Mouse (Mus musculus) monocyte, adult 5-6 weeks (primary cell): ENCODE results near the gene Ssr1. TPM values are rescaled to one million over a fixed set of nuclear protein-coding genes. Genes with fewer than 3 reads are reported as not detected.

Experiments used
- ATAC-seq: fragments of 153-309, 156-312 bp; replicated peaks from 2 replicates; pipeline ENCODE4 v1.8.0; 2017; ENCODE audit warnings: mild to moderate bottlenecking; ENCODE audit not compliant: low TSS enrichment, insufficient number of reproducible peaks, severe bottlenecking, poor library complexity, low FRiP score
- total RNA-seq: library from RNA; stranded (forward); fragments of 200-1000, 200-491, 200-594 nt; gene quantifications from 3 replicates; pipeline ENCODE4 v1.2.3, GENCODE M21; 2017

The Ssr1 gene
- total RNA-seq, result 66.0 to 74.1 TPM (median 72.0 TPM) in 3 replicates

DNA sequence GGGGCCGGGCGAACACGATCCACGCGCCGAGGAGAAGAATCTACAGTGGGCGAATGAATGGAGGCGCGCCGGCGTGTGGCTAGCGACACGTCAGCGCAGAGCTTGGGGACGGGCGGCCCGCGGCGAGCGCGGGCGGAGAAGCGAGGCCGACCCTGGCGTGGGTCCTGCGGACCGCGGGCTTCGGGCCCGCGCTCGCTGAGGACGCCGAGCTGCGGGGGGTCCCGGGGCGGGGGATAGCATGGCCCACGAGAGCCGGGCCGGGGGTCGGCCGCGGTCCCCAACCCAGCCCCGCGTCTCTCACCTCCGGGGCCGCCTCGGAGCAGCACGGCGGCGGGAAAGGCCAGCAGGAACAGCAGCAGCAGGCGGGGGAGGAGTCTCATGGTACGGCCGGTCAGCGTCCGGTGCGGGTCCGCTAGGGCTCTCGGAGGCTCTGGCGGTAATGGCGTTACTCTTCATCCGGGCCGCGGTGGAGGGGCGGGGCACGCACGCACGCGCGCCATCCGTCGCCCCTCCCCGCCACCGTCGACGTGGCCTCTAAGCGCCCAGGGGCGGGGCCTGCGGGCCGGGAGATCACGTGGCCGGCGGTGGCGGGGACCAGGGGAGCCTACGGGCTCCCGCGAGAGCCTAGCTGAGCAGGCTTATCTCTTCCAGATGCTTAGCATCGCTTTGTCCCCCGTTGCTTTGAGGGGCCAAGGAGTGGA, at the start of gene Ssr1:
Gene Ssr1 (minus strand): TSS at position 514 of the 701 bp plus-strand sequence.
- peak; percentile 91 for ATAC-seq

DNA sequence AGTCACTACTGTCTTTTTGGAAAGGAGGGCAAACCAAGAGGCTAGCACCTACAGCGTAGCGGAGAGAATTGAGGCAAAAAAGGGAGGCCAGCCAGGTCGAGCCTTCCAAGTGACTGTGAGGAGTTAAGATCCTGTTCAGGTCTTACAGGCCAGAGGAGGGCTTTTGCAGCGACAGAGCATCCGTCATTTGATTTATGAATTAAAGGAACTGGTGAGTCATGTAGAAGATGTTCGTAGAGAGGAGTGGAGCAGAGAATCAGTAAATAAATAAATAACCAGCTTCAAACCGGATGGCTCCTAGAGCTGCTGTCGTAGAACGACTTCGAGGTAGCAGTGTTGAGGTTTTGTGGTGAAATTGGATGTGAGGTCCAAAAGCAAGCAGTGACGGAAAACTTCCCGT, 43.8 kb upstream of the Ssr1 start:
- ATAC-seq, result no peak

- ATAC-seq, result peak; percentile 97
Measured at GRCm38 (mm10) chr13:38037044-38037687, 43.1 kb upstream of the Ssr1 start, which contains the start of gene Cage1. TSS of gene Cage1 (minus strand) at chr13:38037069.

GRCm38 (mm10) chr13:38036343-38037043, 42.5 kb upstream of the Ssr1 start, which contains the start of gene Riok1:
TSS of gene Riok1 (plus strand) at chr13:38036995.
- ATAC-seq, result no peak

DNA sequence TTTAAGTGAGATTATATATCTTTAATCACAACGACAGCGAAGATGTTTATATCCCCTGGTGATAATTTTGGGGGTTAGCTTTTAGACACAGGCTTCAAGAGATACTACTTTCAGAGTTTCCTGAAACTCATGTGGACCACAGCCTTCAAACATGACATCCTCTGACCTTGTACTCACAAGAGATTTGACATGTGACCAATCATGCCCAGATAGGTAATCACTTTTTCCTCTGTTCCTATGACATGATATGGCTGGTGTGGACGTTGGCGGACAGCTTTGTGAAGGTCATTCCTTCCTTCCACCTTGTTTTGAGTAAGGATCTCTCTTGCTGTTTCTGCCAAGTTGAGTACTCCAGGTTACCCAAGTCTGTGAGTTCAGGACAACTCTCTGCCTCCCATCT, 34.4 kb upstream of the Ssr1 start:
- no peak for ATAC-seq

DNA sequence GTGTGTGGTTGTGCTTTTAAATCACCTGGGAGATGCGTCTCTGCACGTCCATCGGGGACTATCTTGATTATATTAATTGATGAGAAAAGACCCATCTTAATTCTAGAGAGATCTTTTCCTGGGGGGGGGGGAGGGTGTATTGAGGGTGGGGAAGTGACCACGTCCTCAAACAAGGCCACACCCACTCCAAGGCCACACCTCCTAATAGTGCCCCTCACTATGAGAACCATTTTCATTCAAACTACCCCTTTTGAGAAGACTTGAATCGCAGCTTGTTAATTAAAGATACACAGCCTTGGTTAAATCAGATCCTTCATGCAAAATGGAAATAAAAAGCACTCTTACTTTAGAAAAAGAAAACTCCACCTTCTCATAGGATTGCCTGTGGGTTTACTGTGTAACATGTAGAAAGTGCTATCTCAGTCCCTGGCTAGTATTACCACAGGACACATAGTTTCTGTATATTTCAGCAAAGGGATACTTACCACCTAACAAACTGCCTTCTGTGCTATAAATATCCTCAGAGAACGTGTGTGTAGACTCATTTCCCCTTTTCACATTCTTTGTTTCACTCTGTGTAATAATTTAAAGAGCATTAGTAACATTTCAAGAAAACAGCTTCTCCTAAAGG, 33.7 kb upstream of the Ssr1 start:
- ATAC-seq, result peak; percentile 79

- ATAC-seq, result no peak
Measured at GRCm38 (mm10) chr13:38025874-38026273, 31.9 kb upstream of the Ssr1 start.

DNA sequence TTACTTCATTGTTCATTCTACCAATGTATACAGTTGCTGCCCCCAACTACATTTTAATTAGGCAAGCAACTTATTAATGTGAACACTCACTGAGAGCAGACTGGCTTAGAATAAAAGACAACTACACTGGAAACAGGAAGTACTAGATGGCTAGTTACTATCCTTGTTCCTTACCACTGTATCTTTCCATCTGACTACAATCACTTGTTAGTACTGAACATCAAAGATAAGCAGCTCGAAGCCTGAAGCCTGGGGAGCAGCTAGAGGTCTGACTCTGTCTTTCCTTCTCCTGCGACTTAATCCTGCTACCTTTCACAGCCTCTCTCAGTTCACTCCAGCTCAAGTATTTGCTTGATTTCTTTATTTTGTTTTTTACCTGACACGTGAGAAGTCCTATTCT, 24.8 kb upstream of the Ssr1 start:
- ATAC-seq, result no peak

DNA sequence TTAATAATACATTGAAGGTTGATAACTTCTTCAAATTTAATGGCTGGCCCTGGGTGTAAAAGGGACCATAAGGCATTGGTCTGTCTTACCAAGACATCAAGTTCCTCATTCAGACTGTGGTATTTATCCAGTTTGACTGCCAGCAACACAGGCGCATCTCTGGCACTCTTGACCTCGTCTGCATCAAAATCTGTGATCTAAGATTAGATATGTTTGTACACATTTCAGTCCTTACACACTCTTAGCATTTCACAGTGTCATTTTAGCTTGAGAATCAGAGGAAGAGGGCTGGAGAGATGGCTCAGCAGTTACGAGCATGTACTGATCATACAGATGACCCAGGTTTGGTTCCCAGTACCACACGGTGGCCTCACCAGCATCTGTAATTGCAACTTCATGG, 21.6 kb upstream of the Ssr1 start:
- ATAC-seq, result no peak

DNA sequence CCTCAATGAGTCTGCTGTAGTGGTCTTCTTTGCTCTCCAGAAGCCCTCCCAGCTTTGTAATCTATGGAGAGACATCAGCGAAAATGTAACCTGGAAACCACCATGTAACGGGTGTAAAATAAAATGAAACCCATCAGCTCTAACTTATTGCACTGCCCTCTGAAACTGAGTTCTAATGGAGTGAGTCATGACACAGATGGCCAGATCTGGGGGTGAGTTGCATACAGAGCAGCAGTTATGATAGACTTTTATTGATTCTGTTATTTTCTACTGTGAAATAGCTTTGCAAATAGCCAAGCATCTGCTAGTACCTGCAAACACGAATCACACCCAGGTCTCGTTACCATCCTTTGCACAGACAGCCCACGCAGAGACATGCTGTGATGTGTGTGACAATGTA, 18.4 kb upstream of the Ssr1 start:
- ATAC-seq, result no peak

- ATAC-seq, result peak; percentile 91
Measured at GRCm38 (mm10) chr13:38010444-38010910, 16.5 kb upstream of the Ssr1 start.

- peak; percentile 92 for ATAC-seq
Measured at GRCm38 (mm10) chr13:38009721-38010408, 15.8 kb upstream of the Ssr1 start.

DNA sequence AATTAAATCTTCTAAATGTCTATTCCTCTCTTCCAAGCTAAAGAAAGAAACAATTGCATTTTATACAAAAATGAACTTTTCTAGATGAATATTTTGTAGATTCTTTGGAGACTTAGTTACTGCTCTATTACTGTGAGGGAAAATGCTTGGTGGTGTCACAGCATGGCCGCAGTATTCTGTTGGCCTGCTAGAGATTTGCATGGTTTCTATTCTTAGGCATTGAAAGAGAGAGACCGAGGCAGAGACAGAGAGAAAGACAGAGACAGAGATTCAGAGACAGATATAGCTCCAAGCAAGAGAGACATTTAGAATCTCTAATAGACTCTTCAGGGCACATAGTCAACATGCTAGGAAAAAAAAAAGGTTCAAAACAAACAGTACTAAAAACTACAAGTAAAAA, 14.0 kb upstream of the Ssr1 start:
- no peak for ATAC-seq

DNA sequence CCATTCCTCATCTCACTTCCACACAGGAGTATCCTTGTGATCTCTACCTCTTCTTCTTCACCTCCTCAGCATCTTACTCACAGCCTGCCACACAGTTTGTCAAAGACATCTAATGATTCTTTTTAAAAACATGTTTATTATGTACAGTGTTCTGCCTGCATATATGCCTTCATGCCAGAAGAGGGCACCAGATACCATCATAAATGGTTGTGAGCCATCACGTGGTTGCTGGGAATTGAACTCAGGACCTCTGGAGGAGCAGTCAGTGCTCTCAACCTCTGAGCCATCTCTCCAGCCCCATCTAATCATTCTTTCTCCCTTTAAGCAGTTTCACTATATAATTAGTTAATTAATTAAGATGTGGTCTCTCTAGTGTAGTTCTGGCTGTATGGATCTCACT, 8.4 kb upstream of the Ssr1 start:
- ATAC-seq, result no peak

- no peak for ATAC-seq
Measured at GRCm38 (mm10) chr13:37999713-38000112, 5.7 kb upstream of the Ssr1 start.

GRCm38 (mm10) chr13:37994405-37994749, 360 bp upstream of the Ssr1 start:
- no peak for ATAC-seq

DNA sequence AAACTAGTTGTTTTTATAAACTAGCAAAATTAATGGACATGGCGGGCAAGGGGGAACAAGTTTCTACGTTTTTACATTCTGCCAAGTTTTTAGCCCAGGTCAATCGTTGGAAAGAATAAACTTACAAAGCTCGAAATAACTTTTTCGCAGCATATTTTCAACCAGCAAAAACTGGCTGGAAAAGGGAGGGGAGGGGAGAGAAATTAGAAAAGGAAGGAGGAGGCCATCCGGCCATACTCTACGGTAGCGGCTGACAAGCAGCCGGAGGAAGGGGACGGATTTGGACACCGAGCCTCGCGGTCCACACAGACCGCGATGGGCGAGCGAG, 677 bp downstream of the Ssr1 start:
- ATAC-seq, result no peak

DNA sequence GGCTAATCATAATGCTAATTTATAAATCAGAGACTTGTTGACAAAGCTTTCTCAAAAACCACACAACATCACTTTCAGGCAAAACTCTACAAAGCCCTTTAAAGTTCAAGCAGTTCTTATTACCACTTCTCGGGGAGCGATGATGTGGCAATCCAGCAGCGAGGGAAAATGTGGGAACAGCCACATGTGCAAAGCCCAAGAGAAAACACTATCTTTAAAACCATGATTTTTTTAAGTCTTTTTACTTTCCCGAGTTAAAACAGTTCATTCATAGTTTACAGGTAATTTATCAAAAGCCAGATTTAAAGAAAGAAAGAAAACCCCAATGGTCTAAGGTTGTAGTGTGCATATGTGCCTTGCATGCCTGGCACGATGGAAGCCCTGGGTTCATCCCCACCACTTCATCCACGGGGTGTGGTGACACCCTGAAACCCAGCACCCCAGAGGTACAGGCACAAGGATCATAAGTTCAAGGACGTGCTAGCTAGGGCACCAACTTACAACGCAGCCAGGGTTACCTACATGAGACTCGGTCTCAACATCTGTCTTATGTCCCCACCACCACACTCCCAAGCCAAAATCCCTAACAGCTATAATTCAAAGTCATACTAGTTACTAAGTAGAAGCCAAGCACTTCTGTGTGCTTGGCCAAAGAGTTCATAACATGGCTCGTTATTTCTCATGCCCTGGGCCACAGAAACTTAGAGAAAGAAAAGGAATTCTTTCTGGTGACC, 1.2 kb downstream of the Ssr1 start:
- no peak for ATAC-seq
